Mouse (Mus musculus): ENCODE measurements around the gene Csrp2.

- TF ChIP-seq CTCF (IDR thresholded peaks at IDR 0.05; ENCODE audit: low read depth): no peak
- no peak for TF ChIP-seq EP300 (IDR thresholded peaks at IDR 0.05; ENCODE audit: low read depth)
These were observed 19.4 kb downstream of the Csrp2 start for GRCm38 (mm10) chr10:110938841-110939549.
